Mouse (Mus musculus) ES-Bruce4 (cell line): ENCODE data around the gene Rnf115. TPM values are rescaled to one million over a fixed set of nuclear protein-coding genes. Genes with fewer than 3 reads are reported as not detected.

Experiments
- H3K27ac ChIP-seq: 2 replicates; pipeline ENCODE4 v1.5.1; 2012; ENCODE audit warnings: low read length, inconsistent platforms; ENCODE audit not compliant: insufficient read depth
- H3K27me3 ChIP-seq: 2 replicates; pipeline ENCODE4 v1.6.1; 2012; ENCODE audit warnings: mild to moderate bottlenecking, low read length, inconsistent platforms; ENCODE audit not compliant: control insufficient read depth, poor library complexity, insufficient read depth, severe bottlenecking
- H3K36me3 ChIP-seq: 2 replicates; pipeline ENCODE4 v1.6.1; 2012; ENCODE audit warnings: inconsistent platforms, mild to moderate bottlenecking, low read length, moderate library complexity; ENCODE audit not compliant: control insufficient read depth, poor library complexity, insufficient read depth, severe bottlenecking
- H3K4me1 ChIP-seq: one replicate; pipeline ENCODE4 v1.8.1; 2011; ENCODE audit warnings: low read length; ENCODE audit not compliant: control insufficient read depth, insufficient read depth
- H3K4me3 ChIP-seq: 2 replicates; pipeline ENCODE4 v1.5.1; 2011; ENCODE audit warnings: low read depth, mild to moderate bottlenecking, low read length
- H3K9ac ChIP-seq: 2 replicates; pipeline ENCODE4 v1.6.1; 2012; ENCODE audit warnings: low read depth, mild to moderate bottlenecking, inconsistent platforms; ENCODE audit not compliant: poor library complexity, severe bottlenecking
- H3K9me3 ChIP-seq: replicated peaks from 2 replicates; pipeline ENCODE4 v1.6.1; 2012; ENCODE audit warnings: mild to moderate bottlenecking, low read length, inconsistent platforms; ENCODE audit not compliant: control insufficient read depth, poor library complexity, insufficient read depth, severe bottlenecking
- CTCF ChIP-seq: IDR thresholded peaks from one replicate; pipeline ENCODE4 v1.8.1; 2011; ENCODE audit warnings: low read depth, low read length
- EP300 ChIP-seq: IDR thresholded peaks from 2 replicates; pipeline ENCODE4 v1.6.1; 2011; ENCODE audit warnings: low read depth, low read length; ENCODE audit not compliant: insufficient read depth
- POLR2A ChIP-seq: IDR thresholded peaks from one replicate; pipeline ENCODE4 v1.8.1; 2011; ENCODE audit warnings: low read length; ENCODE audit not compliant: insufficient read depth
- polyA plus RNA-seq: library from polyadenylated mRNA; stranded (reverse); fragments of >200 nt; gene quantifications from 2 replicates; pipeline ENCODE4 v1.2.4, GENCODE M21; 2011; ENCODE audit warnings: low read depth; ENCODE audit not compliant: missing spikeins, insufficient read depth, insufficient read length

Rnf115 gene
- polyA plus RNA-seq, 1 experiment: 49.9 TPM

GRCm38 (mm10) chr3:96828308-96828864, 100.9 kb downstream of the Rnf115 start:
- TF ChIP-seq CTCF (no peak), EP300 (no peak), POLR2A (no peak)
- Histone ChIP-seq H3K9ac (no peak overlapping the region), H3K4me3 (no peak overlapping the region), H3K36me3 (no peaks in the 10 kb centered on the region), H3K4me1 (peaks cover 1% of the 10 kb centered on the region), H3K27ac (no peak overlapping the region), H3K9me3 (no peaks in the 10 kb centered on the region), H3K27me3 (no peaks in the 10 kb centered on the region)

GRCm38 (mm10) chr3:96828984-96829383, 101.5 kb downstream of the Rnf115 start, which contains the start of the genes Pdzk1 and Cd160:
Gene Pdzk1, plus strand, starts transcription at chr3:96829284.
Gene Cd160, minus strand, starts transcription at chr3:96829351.
- no peak for TF ChIP-seq POLR2A
- no peak for TF ChIP-seq CTCF
- no peak for TF ChIP-seq EP300
- Histone ChIP-seq H3K4me3 (no peak within 1 kb of the TSS), H3K4me1 (peaks cover 1% of the 10 kb centered on the region), H3K9me3 (no peaks in the 10 kb centered on the region), H3K9ac (no peak within 1 kb of the TSS), H3K27me3 (no peaks in the 10 kb centered on the region), H3K27ac (no peak within 1 kb of the TSS), H3K36me3 (no peaks in the 10 kb centered on the region)

- Histone ChIP-seq H3K9ac (no peak overlapping the region), H3K36me3 (no peaks in the 10 kb centered on the region), H3K9me3 (no peaks in the 10 kb centered on the region), H3K27me3 (no peaks in the 10 kb centered on the region), H3K27ac (no peak overlapping the region), H3K4me3 (no peak overlapping the region), H3K4me1 (peaks cover 1% of the 10 kb centered on the region)
- TF ChIP-seq POLR2A (no peak), CTCF (no peak), EP300 (no peak)
Measured at GRCm38 (mm10) chr3:96829856-96830255, 102.4 kb downstream of the Rnf115 start.

- TF ChIP-seq POLR2A (no peak), EP300 (peak; percentile 56; the same call in 1 of the 2 replicates), CTCF (no peak)
- H3K27ac ChIP-seq: no peak overlapping the region
- H3K4me3 ChIP-seq: no peak overlapping the region
- no peaks in the 10 kb centered on the region for H3K27me3 ChIP-seq
- no peaks in the 10 kb centered on the region for H3K9me3 ChIP-seq
- no peak overlapping the region for H3K9ac ChIP-seq
- H3K36me3 ChIP-seq: no peaks in the 10 kb centered on the region
- peaks cover 1% of the 10 kb centered on the region for H3K4me1 ChIP-seq
Measured at GRCm38 (mm10) chr3:96832930-96833329, 105.5 kb downstream of the Rnf115 start.

GRCm38 (mm10) chr3:96834587-96835348, 107.3 kb downstream of the Rnf115 start:
- no peak overlapping the region for H3K27ac ChIP-seq
- H3K9ac ChIP-seq: no peak overlapping the region
- TF ChIP-seq POLR2A (no peak), EP300 (no peak), CTCF (no peak)
- H3K4me3 ChIP-seq: no peak overlapping the region
- no peaks in the 10 kb centered on the region for H3K36me3 ChIP-seq
- no peaks in the 10 kb centered on the region for H3K27me3 ChIP-seq
- H3K9me3 ChIP-seq: no peaks in the 10 kb centered on the region
- no peaks in the 10 kb centered on the region for H3K4me1 ChIP-seq

- H3K9ac ChIP-seq: no peak overlapping the region
- no peak overlapping the region for H3K4me3 ChIP-seq
- H3K27me3 ChIP-seq: no peaks in the 10 kb centered on the region
- no peak for TF ChIP-seq CTCF
- no peak overlapping the region for H3K27ac ChIP-seq
- H3K36me3 ChIP-seq: no peaks in the 10 kb centered on the region
- no peaks in the 10 kb centered on the region for H3K4me1 ChIP-seq
- no peaks in the 10 kb centered on the region for H3K9me3 ChIP-seq
Measured at GRCm38 (mm10) chr3:96836414-96836813, 109.0 kb downstream of the Rnf115 start.
